Mouse (Mus musculus) heart, adult 18-20 months (tissue): ENCODE results near the gene Fus. TPM values are rescaled to one million over a fixed set of nuclear protein-coding genes. Genes with fewer than 3 reads are reported as not detected.
"Not testable (repeated sequence)": the region's sequence is repeated elsewhere in the genome, so short reads cannot be mapped to it uniquely, and the experiment has no call there.

Experiments
- DNase-seq, 2 experiments: peaks; one replicate each; pipeline ENCODE4 v3.0.0; 2021 to 2022; ENCODE audit warnings: mixed read lengths in 1 of 2
- long read RNA-seq, 2 experiments: library from polyadenylated mRNA; stranded (forward); transcript quantifications; one replicate each; pipeline ENCODE4 v2.0.0; 2021
- total RNA-seq, 2 experiments: library from RNA; stranded (reverse); gene quantifications; 2 replicates each; pipeline ENCODE4 v1.2.3; 2021

The Fus gene
- total RNA-seq: 100 to 1,000 TPM; 108 to 156 TPM
- long read RNA-seq, experiment 1, full-length matches to known transcripts: 1 of 27 reads
- long read RNA-seq, experiment 1, partial matches to known transcripts: 25 of 27 reads
- long read RNA-seq, experiment 1, other reads (novel, unspliced or antisense): 1 of 27 reads
- long read RNA-seq, experiment 2, full-length matches to known transcripts: 2 of 25 reads
- long read RNA-seq, experiment 2, partial matches to known transcripts: 22 of 25 reads
- long read RNA-seq, experiment 2, other reads (novel, unspliced or antisense): 1 of 25 reads

DNA sequence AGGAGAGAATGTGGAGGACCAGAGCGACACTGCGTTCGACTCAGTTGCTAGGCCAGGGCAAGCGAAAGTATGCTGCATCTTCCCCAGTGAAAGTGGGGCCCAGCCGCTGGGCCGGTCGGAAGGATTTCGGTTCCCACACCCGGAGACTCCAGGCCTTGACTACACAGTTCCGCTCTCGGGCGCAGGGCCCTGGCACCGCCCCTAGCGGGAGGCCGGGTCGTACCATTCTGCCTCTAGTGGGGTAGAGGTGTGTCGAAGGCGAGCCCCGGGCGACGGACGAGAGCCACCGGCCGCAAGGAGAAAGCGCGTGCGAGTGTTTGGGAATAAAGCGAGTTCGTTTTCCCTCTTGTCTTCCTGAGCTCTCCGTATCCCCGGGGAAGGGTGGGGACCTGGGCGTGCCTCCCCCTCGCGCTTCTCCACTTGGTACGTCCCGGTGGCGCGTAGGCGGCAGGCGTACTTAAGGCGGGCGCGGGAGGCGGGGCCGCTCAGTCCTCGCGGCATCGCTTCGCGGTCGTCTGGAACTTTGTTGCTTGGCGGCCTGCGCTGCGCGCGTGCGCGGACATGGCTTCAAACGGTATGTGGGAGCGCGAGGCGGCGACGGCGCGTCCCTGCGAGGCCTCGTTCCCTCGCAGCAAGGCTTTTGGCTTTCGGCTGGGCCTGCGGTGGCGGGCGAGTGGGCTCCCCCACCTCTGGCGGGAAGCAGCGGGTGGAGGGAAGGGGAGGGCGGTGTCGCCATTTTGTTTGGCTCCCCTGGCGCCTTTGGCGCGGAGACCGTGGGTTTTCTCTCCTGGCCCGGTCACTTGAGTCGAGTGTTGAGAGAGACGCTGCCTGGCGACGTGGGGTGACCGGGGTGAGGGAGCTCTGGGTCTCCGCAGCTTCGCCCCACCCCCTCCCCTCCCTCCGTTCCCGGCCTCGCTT, at the start of gene Fus:
Gene Fus, plus strand, starts transcription at position 454 of the 918 bp plus-strand sequence.
- peak; percentile 95 to 97 for DNase-seq

DNA sequence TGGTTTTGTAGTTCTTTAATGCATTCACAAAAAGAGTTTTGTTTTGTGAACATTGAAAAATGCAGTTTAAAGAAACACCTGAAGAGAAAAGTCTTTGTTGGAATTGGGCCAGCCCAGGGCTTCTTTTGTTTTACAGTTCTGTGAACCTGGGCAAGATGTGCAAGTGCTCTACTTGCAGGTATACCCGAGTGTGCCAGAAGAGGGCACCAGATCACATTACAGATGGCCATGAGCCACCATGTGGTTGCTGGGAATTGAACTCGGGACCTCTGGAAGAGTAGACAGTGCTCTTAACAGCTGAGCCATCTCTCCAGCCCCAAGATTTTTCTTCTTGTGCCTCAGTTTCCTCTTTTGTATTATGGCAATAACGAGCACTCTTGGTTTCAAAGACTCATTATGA, 49.1 kb upstream of the Fus start:
- peak in 1 of 2 experiments; percentile 46 for DNase-seq

DNA sequence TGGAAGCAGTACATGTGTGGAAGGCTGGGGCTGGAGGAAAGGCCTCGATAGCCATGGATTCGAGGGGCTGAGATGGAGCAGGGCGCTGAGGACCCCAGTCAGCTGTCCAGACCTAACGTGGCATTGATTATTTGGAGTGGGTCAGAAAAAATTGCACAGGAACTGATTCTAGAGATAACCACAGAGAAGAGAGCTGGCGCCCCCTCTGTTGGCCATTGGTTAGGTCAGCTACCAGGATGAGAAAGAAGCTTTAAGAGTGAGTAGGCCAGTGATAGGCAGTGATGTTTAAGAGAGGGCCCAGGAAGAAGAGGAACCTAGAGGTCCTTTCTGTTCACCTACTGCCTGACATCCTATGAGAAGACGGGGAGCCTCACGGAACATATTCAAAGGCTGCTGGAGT, 48.0 kb upstream of the Fus start:
- DNase-seq: no peak

DNA sequence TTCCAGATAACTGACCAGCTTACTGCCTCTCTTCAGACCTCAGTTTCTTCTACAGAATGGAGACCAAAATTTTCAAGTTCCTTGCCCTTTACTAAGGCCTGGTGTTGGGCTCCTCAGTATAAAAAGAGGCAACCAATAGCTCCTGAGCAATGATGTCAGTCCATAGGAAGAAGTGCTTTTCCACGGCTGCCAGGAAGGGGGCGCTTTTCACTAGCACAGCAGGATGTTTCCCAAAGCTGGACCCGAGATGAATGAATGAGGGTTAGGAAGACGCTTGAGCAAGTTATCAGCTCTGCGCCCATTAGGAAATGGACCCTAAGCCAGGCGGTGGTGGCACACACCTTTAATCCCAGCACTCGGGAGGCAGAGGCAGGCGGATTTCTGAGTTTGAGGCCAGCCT, 45.7 kb upstream of the Fus start:
- peak in 1 of 2 experiments; percentile 24 for DNase-seq

DNA sequence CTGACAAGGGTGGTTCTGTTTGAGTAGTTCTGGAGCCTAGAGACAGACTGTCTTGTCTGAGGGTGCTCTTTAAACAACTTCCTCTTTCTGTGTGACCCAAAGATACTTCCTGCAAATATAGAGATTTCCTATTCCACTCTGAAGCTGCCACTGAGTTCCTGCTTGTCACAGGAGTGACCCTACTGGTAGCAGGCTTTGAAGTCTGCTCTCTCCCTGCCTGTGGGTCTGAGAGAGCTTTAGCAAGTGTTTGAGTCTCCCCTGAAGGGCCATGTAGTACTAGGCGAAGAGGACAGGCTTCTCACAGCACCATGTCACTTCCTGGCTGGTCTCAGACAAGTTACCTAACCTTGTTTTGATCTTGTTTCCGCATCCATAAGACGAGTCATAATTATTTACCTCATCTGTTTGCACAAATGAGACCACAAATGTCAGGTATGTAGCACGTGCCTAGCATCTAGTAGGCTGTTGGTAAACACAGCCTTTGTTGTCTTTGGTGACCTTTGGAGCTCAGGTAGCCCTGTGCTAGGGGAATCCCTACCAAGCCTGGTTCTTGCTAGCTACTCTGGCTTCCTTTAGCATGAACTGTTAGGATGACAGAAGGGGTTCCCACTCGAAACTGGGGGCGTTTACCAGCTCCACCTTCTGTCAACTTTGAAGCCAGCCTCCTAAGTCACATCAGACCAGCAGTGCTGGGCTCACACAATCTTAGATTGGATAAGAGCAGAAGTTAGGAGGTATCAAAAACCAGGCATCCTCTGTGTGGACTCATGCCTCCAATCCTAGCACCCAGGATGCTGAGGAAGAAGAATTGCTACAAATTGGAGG, 44.6 kb upstream of the Fus start:
- no peak for DNase-seq

DNA sequence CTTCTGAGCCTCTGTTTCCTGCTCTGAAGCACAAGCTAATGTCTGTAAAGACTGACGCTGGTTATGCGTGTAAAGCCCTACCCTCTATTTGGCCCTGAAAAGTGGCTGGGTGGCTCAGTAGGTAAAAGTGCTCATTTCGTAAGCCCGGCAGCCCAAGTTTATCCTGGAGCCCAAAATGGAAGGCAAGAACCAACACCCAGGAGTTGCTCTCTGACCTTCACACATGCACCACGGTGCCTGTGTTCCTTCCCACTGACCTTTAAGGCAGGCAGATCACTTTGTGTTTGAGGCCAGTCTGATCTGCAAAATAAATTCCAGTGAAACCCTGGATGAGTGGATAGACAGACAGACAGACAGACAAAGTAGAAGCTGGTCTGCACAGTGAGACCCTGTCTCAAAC, 43.5 kb upstream of the Fus start:
- no peak for DNase-seq

DNA sequence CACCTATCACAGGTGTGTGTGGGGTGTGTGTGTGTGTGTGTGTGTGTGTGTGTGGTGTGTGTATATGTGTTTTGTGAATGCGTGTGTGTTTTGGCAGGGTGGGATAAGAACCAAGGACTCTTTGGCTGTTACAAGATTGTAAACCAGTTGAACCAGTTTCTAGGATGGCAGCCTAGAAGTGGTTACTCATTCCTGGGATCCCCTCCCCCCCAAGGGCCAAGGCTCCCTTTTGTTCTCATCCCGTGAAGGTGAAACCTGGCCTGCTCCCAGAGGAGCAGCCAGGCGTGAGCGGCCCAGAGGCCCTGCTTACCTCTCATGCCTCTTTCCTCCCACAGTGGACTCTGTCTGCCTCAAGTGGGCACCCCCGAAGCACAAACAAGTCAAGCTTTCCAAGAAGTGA, 42.0 kb upstream of the Fus start:
- no peak for DNase-seq

DNA sequence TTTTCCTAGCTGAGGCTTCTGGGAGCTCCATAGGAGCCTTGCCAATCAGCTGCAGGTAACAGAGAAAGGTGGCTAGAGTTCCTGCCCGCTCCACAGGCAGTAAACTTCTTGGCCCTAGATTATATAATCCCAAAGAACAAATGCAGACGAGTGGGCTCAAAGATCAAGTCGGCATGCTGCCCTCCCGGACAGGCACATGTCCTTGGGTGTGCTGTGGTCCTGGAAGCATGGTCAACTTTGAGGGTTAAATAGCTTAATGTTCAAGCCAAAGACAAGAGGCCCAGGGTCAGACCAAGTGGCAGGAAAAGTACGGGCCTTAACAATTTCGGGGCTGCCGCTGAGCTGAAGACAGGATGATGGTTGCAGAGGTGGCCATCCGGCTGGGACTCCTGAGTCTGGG, 41.2 kb upstream of the Fus start:
- no peak for DNase-seq

DNA sequence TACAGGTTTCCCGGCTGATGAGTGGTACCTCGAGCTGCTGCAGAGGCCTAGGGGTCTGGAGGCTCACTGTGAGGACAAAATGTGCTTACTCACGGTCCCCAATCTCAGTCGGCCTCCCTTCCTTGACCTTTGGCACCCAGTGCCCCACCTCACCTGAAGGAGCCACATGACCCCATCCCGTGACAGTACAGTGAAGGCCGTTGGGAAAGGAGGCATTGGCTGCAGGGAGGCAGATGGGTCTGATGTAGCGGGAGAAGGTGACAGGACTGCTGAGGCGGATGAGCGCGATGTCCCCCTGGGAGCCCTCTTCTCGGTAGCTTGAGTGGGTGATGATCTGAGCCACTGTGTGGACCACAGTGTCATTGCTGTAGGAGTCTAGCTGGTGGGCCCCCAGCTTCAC, 40.4 kb upstream of the Fus start:
- no peak for DNase-seq

DNA sequence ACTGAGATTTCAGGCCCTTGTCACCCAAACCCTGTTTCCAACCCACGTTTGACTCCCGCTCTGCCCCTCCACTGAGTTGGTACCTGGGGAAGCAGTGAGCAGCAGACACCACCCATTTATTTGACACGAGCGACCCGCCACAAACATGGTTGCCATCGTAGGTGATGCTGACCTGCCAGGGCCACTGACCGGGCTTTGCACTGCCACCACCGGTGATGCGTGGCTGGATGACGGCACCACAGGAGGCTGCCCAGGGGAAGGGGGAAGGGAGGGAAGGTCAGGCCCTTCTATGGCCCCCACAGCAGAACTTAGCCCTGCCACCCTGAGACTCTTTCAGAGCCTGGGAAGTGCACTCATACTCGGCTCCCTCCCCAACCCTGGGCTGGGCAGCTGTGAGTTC, 39.5 kb upstream of the Fus start:
- DNase-seq: no peak

DNA sequence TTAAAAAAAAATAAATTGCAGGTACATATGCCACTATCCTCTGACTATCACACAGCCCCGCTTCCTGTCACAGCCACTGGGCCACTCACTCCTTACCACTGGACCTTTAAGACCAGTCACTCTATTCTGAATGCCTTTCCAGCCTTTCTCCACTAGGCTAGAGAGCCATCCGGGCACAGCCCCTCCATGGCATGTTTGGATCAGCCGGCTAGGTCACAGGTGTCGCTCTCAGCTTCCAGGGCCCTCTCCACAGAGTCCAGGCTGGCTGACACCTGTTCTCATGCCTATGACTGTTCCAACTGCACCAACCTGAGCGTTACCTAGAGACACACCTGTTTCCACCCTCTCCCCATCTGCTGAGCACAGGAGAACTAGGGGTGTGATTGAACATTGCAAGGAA, 38.7 kb upstream of the Fus start:
- DNase-seq: no peak

DNA sequence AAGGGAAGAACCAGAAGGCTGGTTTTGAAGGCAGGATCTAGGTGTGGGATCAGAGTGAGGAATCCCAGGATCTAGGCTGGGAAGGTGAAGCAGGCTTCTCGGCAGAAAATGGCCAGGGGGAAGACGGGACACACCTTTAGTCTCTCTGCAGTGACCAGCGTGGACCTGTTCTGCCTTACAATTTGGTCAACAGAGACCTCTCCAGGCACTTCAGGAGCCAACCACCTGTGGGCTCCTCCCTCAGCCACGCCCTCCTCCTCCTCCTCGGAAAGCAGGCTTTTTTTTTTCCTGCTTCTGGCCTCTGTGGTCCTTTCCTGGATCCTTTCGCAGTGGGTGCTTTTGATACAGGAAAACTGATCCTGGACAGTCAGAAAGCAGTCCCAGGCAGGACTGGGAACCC, 37.3 kb upstream of the Fus start, which contains the start of gene Prss8:
Gene Prss8, minus strand, starts transcription at position 182 of the 400 bp plus-strand sequence.
- no peak for DNase-seq

DNA sequence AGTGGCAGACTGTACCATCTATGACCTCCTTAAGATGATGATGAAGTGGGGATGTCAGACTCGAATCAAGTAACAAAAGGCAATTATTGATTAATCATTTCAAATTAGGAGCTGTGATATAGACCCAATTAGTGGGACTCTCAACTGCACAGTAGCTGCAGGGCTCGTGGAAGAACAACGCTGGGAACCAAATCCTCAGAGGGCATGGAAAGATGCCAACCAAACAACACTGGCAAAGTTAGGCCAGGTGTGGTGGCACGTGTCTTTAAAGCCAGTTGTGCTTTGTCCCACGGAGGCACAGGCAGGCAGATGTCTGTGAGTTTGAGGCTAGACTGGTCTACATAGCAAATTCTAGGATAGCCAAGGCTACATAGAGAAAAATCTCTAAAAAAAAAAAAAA, 36.6 kb upstream of the Fus start:
- DNase-seq: no peak

DNA sequence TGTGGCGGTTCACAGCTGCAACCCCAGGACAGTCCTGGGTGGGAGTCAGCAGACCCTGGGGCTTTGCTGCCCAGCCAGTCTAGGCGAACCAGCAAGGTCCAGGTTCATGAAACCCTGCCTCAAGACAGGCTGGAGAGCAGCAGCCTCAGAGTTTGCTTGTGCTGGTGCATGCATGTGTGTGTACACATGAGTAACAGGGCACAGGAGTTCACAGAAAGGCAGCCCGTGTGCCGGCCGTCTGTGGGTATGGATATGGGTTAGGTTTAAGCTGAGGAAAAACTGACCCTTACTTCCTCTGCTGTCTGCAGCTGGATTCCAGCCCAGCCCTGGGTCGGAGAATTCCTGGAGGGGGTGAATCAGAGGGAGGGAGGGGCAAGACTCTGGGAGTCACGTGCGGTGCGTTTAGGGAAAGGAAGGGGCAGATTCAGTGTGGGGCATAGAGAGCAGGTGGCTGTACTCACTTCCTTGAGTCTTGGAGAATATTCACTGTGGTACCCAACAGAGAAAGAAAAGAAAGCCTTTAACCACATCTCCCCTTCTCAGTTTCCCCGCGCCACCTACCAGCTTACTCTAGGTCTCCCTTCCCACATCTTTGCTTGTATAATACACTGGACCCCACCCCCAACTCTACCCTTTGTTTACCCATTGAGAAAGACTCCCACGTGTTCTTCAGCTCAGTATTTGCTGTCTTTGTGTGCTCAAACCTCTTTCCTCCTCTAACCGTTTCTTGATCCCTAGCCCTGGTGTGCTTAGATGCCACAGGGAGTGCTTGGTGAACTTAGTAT, 35.7 kb upstream of the Fus start:
- peak; percentile 26 to 53 for DNase-seq

DNA sequence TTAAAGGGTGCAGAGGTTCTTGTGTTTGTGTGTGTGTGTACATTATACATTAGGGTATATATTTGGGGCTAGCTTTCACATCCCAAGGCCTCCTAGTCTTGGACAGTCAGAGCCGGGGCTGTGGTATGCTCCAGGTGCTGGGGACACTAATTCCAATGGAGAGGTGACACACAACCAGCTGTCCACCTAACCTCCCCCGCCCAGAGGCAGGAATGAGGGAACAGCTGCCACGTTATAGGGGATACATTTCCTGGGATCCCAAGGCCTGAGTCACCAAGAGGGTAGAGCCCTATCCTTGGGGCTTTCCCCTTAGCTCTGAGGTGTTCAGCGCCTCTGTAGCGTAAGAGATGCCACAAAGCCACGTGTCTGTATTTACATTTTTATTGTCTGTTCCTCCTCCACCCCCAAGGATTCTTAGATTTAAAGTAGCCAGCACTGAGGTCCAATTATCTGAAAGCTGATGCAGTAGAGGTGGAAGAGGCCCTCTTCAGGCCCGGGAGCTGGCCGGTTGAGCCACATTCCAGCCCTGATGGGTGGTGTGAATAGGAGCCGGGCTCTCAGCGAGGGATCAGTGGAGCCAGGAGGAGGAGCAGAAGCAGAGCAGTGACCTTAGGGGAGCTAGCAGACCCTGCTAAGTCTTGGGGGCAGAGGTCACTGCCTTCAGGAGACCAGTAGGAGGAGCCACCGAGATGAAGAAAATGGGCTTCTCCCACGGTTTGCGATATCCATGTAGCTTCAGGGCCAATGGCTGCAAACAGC, 34.8 kb upstream of the Fus start:
- DNase-seq: no peak

DNA sequence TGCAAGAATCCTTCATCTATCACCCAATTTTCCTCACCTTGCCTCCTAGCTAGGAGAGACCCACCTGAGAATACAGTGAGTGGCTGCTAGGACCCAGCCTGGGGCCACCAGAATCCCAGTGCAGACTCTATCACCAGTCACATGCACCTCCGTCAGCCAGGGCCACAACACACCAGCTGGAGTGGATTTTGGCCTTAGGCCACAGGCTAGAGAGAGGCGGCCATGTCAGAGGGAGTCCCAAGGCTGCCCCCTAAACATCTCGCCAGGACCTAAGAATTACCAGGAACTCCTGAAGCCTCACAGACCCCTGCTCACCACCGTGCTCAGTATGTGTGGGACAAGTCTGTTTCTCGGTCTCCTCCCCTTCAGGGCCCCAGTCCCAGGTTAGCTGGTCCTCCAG, 33.2 kb upstream of the Fus start:
- DNase-seq: no peak

DNA sequence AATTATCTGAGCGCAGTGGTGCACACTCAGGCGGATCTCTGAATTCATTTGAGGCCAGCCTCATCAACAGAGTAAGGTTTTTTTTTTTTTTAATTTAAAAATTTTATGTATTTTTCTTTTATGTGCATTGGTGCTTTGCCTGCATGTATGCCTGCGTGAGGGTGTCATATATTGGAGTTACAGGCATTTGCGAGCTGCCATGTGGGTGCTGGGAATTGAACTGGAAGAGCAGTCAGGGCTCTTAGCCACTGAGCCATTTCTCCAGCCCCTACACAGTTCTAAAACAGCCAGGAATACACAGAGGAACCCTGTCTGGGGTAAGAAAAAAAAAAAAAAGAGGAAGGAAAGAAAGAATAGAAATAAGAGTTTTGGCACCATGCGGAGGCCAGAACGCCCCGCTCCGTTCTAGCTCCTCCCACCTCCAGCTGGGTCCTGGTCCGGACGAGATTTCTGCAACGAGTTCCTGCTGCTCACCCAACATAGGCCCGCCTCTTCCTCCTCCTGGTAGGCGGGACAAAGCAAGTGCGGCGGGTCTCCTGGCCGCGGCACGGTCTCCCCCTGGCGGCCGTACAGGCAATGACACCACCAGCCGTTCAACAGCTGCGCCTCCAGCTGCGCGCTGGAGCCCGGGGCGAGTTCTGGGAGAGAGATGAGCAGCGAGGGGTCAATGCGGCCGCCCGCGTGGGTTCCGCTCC, 32.1 kb upstream of the Fus start:
- DNase-seq: peak; percentile 96 to 98

DNA sequence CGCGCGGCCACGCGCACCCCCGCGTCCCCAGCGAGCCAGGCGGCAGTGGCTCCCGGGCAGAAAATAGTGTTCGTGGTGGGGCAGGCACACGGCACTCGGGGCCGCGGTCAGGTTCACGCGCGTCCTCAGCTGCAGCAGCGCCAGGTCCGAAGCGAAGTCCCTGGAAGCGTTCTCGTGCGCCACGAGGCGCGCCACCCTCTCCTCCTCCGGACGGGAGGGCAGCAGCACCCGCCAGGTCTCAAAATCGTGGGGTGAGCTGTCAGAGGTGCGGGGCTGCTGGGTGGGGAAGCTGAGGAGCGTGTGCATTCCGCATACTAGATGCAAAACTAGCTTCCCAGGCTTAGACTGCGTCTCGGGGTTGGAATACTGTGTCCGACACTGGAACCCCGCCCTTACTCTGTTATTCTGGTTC, 31.5 kb upstream of the Fus start:
- DNase-seq: no peak

DNA sequence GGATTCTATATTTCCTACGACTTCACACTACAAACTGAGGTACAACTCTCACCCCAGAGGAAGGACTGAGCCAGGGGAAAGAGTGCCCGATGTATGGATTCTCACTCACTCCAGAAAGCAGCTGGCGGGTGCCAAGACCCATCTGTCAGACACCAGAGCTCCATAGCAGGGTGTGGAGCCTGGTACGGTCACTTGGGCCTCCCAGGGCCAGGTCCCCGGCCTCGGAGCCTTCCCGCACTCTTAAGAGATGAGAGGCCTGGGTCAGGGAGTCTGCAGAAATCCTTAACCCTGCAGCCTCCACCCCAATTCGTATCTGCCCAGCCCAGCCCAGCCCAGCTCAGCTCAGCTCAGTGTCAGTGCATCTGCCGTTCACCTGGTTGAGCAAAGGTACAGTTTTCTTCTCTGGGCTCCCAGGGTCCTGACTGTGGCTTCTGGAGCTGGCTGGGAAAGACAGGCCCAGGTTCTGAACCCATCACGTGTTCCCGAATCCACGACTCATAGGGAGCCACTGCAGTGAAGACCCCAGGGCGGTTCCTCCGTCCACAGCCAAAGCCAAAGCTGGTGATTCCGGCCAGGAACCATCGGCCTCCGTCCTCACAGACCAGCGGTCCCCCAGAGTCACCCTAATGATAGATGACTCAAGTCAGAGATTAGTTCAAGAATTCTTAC, 30.9 kb upstream of the Fus start:
- peak in 1 of 2 experiments; percentile 19 for DNase-seq

DNA sequence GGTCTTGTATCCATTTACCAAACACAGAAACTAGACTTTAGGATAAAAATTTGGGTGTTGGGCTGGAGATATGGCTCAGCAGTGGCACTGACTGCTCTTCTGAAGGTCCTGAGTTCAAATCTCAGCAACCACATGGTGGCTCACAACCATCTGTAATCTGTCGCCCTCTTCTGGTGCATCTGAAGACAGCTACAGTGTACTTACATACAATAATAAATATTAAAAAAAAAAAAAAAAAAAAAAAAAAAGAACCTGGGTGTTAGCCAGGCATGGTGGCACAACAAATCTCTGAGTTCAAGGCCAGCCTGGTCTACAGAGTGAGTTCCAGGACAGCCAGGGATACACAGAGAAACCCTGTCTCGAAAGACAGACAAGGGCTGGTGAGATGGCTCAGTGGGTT, 25.2 kb upstream of the Fus start:
- DNase-seq: not testable (repeated sequence)
